Mouse (Mus musculus) neutrophil, adult 59 days (primary cell): ENCODE data around the gene Ankle2. TPM values are rescaled to one million over a fixed set of nuclear protein-coding genes. Genes with fewer than 3 reads are reported as not detected.

Source experiments
- total RNA-seq, 2 experiments: library from RNA; stranded (reverse); gene quantifications; 1 replicate in 1 of 2; 2 replicates in 1 of 2; pipeline ENCODE4 v1.2.4; 2023

The Ankle2 gene
- 10 to 100 TPM; 48.0 to 51.1 TPM for total RNA-seq

GRCm38 (mm10) chr5:110230780-110231461, at the start of gene Ankle2:
Ankle2 (plus strand) TSS chr5:110231004.

GRCm38 (mm10) chr5:110269141-110270101, 38.6 kb downstream of the Ankle2 start, which contains the start of gene Pgam5:
Pgam5 (minus strand) TSS chr5:110269913.

GRCm38 (mm10) chr5:110285770-110286445, 55.1 kb downstream of the Ankle2 start, which contains the start of the genes Pxmp2 and Pole:
Pxmp2 (minus strand) TSS chr5:110286186.
Pole (plus strand) TSS chr5:110286306.

Other genes with a start within 250 kb of the Ankle2 start
- gene Zfp932, start 234.5 kb upstream of the Ankle2 start, total RNA-seq = 1 to 10 TPM; 7.7 to 8.6 TPM
- 1 to 10 TPM; 3.8 to 6.5 TPM for gene Gm17655, start 158.5 kb upstream of the Ankle2 start, total RNA-seq
- under 1 TPM; 0.13 to 0.35 TPM for gene Gm35315, start 136.6 kb upstream of the Ankle2 start, total RNA-seq
- gene Plcxd1, start 131.0 kb upstream of the Ankle2 start, total RNA-seq = under 1 TPM in 1 of 2 experiments, not detected in 1; 0.13 TPM
- gene Gtpbp6, start 122.8 kb upstream of the Ankle2 start, total RNA-seq = 10 to 100 TPM; 44.7 to 48.2 TPM
- gene Zfp605, start 120.9 kb upstream of the Ankle2 start, total RNA-seq = 1 to 10 TPM; 3.1 to 3.8 TPM
- 10 to 100 TPM; 68.8 to 71.2 TPM for gene Chfr, start 95.2 kb upstream of the Ankle2 start, total RNA-seq
- gene Golga3, start 54.3 kb upstream of the Ankle2 start, total RNA-seq = 10 to 100 TPM; 22.5 to 23.7 TPM
- 10 to 100 TPM; 11.7 to 13.5 TPM for gene Pgam5, start 38.9 kb downstream of the Ankle2 start, total RNA-seq
- gene Pxmp2, start 55.2 kb downstream of the Ankle2 start, total RNA-seq = 1 to 10 TPM; 3.3 to 3.4 TPM
- gene Pole, start 55.3 kb downstream of the Ankle2 start, total RNA-seq = 10 to 100 TPM; 25.1 to 27.5 TPM
- not detected for gene P2rx2, start 112.2 kb downstream of the Ankle2 start, total RNA-seq
- not detected for gene Lrcol1, start 113.7 kb downstream of the Ankle2 start, total RNA-seq
- 100 to 1,000 TPM; 103 to 104 TPM for gene Fbrsl1, start 217.5 kb downstream of the Ankle2 start, total RNA-seq